Comparison of ENCODE assay signal across 13 mouse cellular contexts in the genomic region with DNA sequence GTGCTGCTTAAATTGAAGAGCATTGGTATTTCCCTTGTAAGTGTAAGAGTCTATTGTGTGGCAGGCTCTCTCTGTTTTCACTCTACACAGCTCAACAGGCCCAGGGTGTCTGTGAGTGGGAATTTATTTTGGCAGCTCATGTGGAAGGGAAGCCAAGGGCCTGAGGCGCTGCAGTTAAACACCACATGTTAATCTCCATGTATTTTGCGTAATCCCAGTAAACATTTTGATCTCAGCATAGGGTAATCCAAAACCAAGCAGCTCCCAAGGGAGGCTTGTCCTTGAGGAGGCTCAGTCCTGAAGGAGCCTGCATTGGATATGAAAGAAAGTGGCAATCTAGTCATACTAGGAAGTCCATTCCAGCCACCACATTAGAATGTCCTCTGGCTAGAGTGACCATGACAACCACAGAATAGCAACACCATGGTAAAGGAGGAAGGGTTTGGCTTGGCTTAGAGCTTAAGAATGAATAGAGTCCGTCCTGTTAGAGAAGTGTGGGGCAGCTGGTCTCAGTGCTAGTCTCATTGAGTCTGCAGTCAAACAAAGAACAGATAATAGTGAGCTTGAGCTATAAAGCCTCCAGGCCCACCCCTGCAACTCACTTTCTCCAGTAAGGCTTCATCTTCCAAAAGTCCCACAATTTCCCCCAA.
DNase-seq lines count a peak whose midpoint lies in the region; ATAC-seq and TF ChIP-seq lines count a peak whose summit lies in the region.
"Had no signal": no experiment of that assay in that cellular context is flagged by ENCODE, and none has a peak within 500 bp of the region (broad histone marks: within the 10 kb centered on the region; RNA-seq: fewer than 3 reads in every experiment).

No protein-coding gene starts in this region.

- no peaks in the 10 kb centered on the region for H3K27me3 ChIP-seq in hindbrain, embryonic 16.5 days (replicated peaks; ENCODE audit: control insufficient read depth, insufficient read depth, low read length)
- no peaks in the 10 kb centered on the region for H3K27me3 ChIP-seq in hindbrain, embryonic 11.5 days (ENCODE audit: control insufficient read depth, insufficient read depth, low read length)
- H3K27me3 ChIP-seq in forebrain, postnatal 0 days (ENCODE audit: insufficient read depth, low read length): peaks cover 4% of the 10 kb centered on the region
- H3K27me3 ChIP-seq in heart, embryonic 13.5 days (replicated peaks): no peaks in the 10 kb centered on the region
- no peaks in the 10 kb centered on the region for H3K27me3 ChIP-seq in lung, postnatal 0 days (replicated peaks; ENCODE audit: insufficient read depth, low read length)
- no peaks in the 10 kb centered on the region for H3K27me3 ChIP-seq in neural tube, embryonic 15.5 days (replicated peaks)

- no peaks in the 10 kb centered on the region for H3K9me3 ChIP-seq in hindbrain, embryonic 16.5 days (ENCODE audit: control insufficient read depth, low read length)
- H3K9me3 ChIP-seq in hindbrain, embryonic 11.5 days (ENCODE audit: control insufficient read depth, low read length): no peaks in the 10 kb centered on the region
- H3K9me3 ChIP-seq in forebrain, postnatal 0 days (ENCODE audit: low read length): no peaks in the 10 kb centered on the region
- no peaks in the 10 kb centered on the region for H3K9me3 ChIP-seq in heart, embryonic 13.5 days
- H3K9me3 ChIP-seq in lung, postnatal 0 days (ENCODE audit: low read length): no peaks in the 10 kb centered on the region
- H3K9me3 ChIP-seq in neural tube, embryonic 15.5 days (replicated peaks): no peaks in the 10 kb centered on the region

- no peak overlapping the region for H3K9ac ChIP-seq in hindbrain, embryonic 16.5 days (ENCODE audit: low read depth, low read length)
- H3K9ac ChIP-seq in hindbrain, embryonic 11.5 days (ENCODE audit: low read depth, low read length): no peak overlapping the region
- no peak overlapping the region for H3K9ac ChIP-seq in forebrain, postnatal 0 days
- H3K9ac ChIP-seq in heart, embryonic 13.5 days: no peak overlapping the region
- H3K9ac ChIP-seq in lung, postnatal 0 days (replicated peaks; ENCODE audit: low read depth): no peak overlapping the region
- no peak overlapping the region for H3K9ac ChIP-seq in neural tube, embryonic 15.5 days (replicated peaks)
- H3K9ac ChIP-seq: liver, embryonic 14.5 days had no signal

- WGBS in hindbrain, embryonic 16.5 days: 66% methylated on average over 3 of the region's 3 CpGs
- 83% methylated on average over 3 of the region's 3 CpGs for WGBS in hindbrain, embryonic 11.5 days
- WGBS in forebrain, postnatal 0 days: 35% methylated on average over 3 of the region's 3 CpGs
- WGBS in heart, embryonic 13.5 days: 55% methylated on average over 3 of the region's 3 CpGs
- WGBS in lung, postnatal 0 days: 58% methylated on average over 3 of the region's 3 CpGs
- WGBS in neural tube, embryonic 15.5 days: 70% methylated on average over 3 of the region's 3 CpGs

- DNase-seq in hindbrain, embryonic 11.5 days (ENCODE audit: low spot score): no peak
- peak; percentile 60 for DNase-seq in forebrain, postnatal 0 days
- peak; percentile 66 for DNase-seq in lung, postnatal 0 days (ENCODE audit: low spot score)
- no peak for DNase-seq in liver
- DNase-seq: adrenal gland, postnatal 14 days; cerebellum, adult 11 months; gastrocnemius, postnatal 36 days; kidney, adult 18-20 months had no signal

- no peak overlapping the region for H3K4me2 ChIP-seq in hindbrain, embryonic 16.5 days (ENCODE audit: low read length)
- no peak overlapping the region for H3K4me2 ChIP-seq in hindbrain, embryonic 11.5 days (replicated peaks; ENCODE audit: low read depth, low read length)
- no peak overlapping the region for H3K4me2 ChIP-seq in forebrain, postnatal 0 days (ENCODE audit: low read depth)
- no peak overlapping the region for H3K4me2 ChIP-seq in heart, embryonic 13.5 days
- H3K4me2 ChIP-seq in lung, postnatal 0 days (replicated peaks; ENCODE audit: low read depth, low read length): no peak overlapping the region
- no peak overlapping the region for H3K4me2 ChIP-seq in neural tube, embryonic 15.5 days

- TF ChIP-seq EP300 in lung, postnatal 0 days (IDR thresholded peaks at IDR 0.05): no peak

- H3K27ac ChIP-seq in hindbrain, embryonic 16.5 days (ENCODE audit: low read depth, low read length): no peak overlapping the region
- no peak overlapping the region for H3K27ac ChIP-seq in hindbrain, embryonic 11.5 days (ENCODE audit: low read depth, low read length)
- no peak overlapping the region for H3K27ac ChIP-seq in forebrain, postnatal 0 days (ENCODE audit: low read depth, low read length)
- H3K27ac ChIP-seq in heart, embryonic 13.5 days (replicated peaks): peak overlapping the region; percentile 36; the same call in 1 of the 2 replicates
- H3K27ac ChIP-seq in lung, postnatal 0 days (ENCODE audit: low read length): no peak overlapping the region
- no peak overlapping the region for H3K27ac ChIP-seq in neural tube, embryonic 15.5 days (replicated peaks)
- H3K27ac ChIP-seq: liver, embryonic 14.5 days; stomach, postnatal 0 days had no signal

- peaks cover 8% of the 10 kb centered on the region for H3K4me1 ChIP-seq in hindbrain, embryonic 16.5 days (ENCODE audit: control insufficient read depth, insufficient read depth, low read depth, low read length)
- H3K4me1 ChIP-seq in hindbrain, embryonic 11.5 days (replicated peaks; ENCODE audit: control insufficient read depth, insufficient read depth, low read length): no peaks in the 10 kb centered on the region
- H3K4me1 ChIP-seq in forebrain, postnatal 0 days (ENCODE audit: insufficient read depth): peaks cover 8% of the 10 kb centered on the region; the same call in 1 of the 2 replicates
- H3K4me1 ChIP-seq in heart, embryonic 13.5 days: peaks cover 23% of the 10 kb centered on the region
- H3K4me1 ChIP-seq in lung, postnatal 0 days (ENCODE audit: insufficient read depth, low read depth, low read length): no peaks in the 10 kb centered on the region
- peaks cover 7% of the 10 kb centered on the region; the same call in 1 of the 2 replicates for H3K4me1 ChIP-seq in neural tube, embryonic 15.5 days

- no peaks in the 10 kb centered on the region for H3K36me3 ChIP-seq in hindbrain, embryonic 16.5 days (ENCODE audit: control insufficient read depth, insufficient read depth, low read length)
- no peaks in the 10 kb centered on the region for H3K36me3 ChIP-seq in hindbrain, embryonic 11.5 days (ENCODE audit: control insufficient read depth, insufficient read depth, low read length)
- no peaks in the 10 kb centered on the region for H3K36me3 ChIP-seq in forebrain, postnatal 0 days (ENCODE audit: insufficient read depth)
- no peaks in the 10 kb centered on the region for H3K36me3 ChIP-seq in heart, embryonic 13.5 days
- no peaks in the 10 kb centered on the region for H3K36me3 ChIP-seq in lung, postnatal 0 days (ENCODE audit: insufficient read depth, low read length)
- H3K36me3 ChIP-seq in neural tube, embryonic 15.5 days: no peaks in the 10 kb centered on the region

- peak; percentile 85 for ATAC-seq in hindbrain, embryonic 16.5 days
- ATAC-seq in hindbrain, embryonic 11.5 days (ENCODE audit: low FRiP score): no peak
- peak; percentile 74 for ATAC-seq in forebrain, postnatal 0 days
- no peak for ATAC-seq in heart, embryonic 13.5 days (ENCODE audit: extremely low read depth, insufficient number of reproducible peaks, low FRiP score, low TSS enrichment)
- ATAC-seq in lung, postnatal 0 days: peak; percentile 75
- ATAC-seq in neural tube, embryonic 15.5 days (ENCODE audit: low FRiP score): no peak

- no peak for TF ChIP-seq CTCF in forebrain, postnatal 0 days (IDR thresholded peaks at IDR 0.05; ENCODE audit: low read depth)
- TF ChIP-seq CTCF in lung, postnatal 0 days (IDR thresholded peaks at IDR 0.05): no peak

- H3K4me3 ChIP-seq in hindbrain, embryonic 16.5 days (ENCODE audit: low read length): no peak overlapping the region
- H3K4me3 ChIP-seq in hindbrain, embryonic 11.5 days (ENCODE audit: low read depth, low read length): no peak overlapping the region
- H3K4me3 ChIP-seq in forebrain, postnatal 0 days (ENCODE audit: low read depth, low read length): no peak overlapping the region
- H3K4me3 ChIP-seq in heart, embryonic 13.5 days: no peak overlapping the region
- no peak overlapping the region for H3K4me3 ChIP-seq in lung, postnatal 0 days (ENCODE audit: low read depth, low read length)
- no peak overlapping the region for H3K4me3 ChIP-seq in neural tube, embryonic 15.5 days (replicated peaks)

Comparison
In these comparisons a context has a peak if more than half of its experiments do, and no peak if none do; other contexts are left out.
1. ATAC-seq: peak in hindbrain, embryonic 16.5 days (single experiment), forebrain, postnatal 0 days (single experiment) and lung, postnatal 0 days (single experiment); none in hindbrain, embryonic 11.5 days (single experiment), heart, embryonic 13.5 days (single experiment) and neural tube, embryonic 15.5 days (single experiment).
2. DNase-seq: peak in forebrain, postnatal 0 days (single experiment) and lung, postnatal 0 days (single experiment); none in hindbrain, embryonic 11.5 days (single experiment) and liver (single experiment).